Mouse (Mus musculus): ENCODE data around the gene Xxylt1. TPM values are rescaled to one million over a fixed set of nuclear protein-coding genes. Genes with fewer than 3 reads are reported as not detected.

The Xxylt1 gene
- polyA plus RNA-seq, 1 experiment, result 2.2 TPM

GRCm38 (mm10) chr16:31047186-31047898 is 33.9 kb downstream of the Xxylt1 start:
- H3K36me3 ChIP-seq (replicated peaks; ENCODE audit: low read length), result peaks cover 36% of the 10 kb centered on the region
- H3K4me1 ChIP-seq, result peaks cover 54% of the 10 kb centered on the region
- peaks cover 2% of the 10 kb centered on the region for H3K27me3 ChIP-seq (replicated peaks)
- no peaks in the 10 kb centered on the region for H3K9me3 ChIP-seq
- TF ChIP-seq FLI1 (IDR thresholded peaks at IDR 0.05; ENCODE audit: low read length) (no peak), GATA1 (IDR thresholded peaks at IDR 0.05; ENCODE audit: borderline replicate concordance, low read length) (no peak)
- H3K4me3 ChIP-seq (replicated peaks), result no peak overlapping the region

- peaks cover 2% of the 10 kb centered on the region for H3K27me3 ChIP-seq (replicated peaks)
- TF ChIP-seq FLI1 (IDR thresholded peaks at IDR 0.05; ENCODE audit: low read length) (no peak), GATA1 (IDR thresholded peaks at IDR 0.05; ENCODE audit: borderline replicate concordance, low read length) (0 out of 3 replicates have a peak, but pooled peaks have one; percentile 17)
- H3K9me3 ChIP-seq, result no peaks in the 10 kb centered on the region
- peak overlapping the region; percentile 46 for H3K4me3 ChIP-seq (replicated peaks)
- peaks cover 36% of the 10 kb centered on the region for H3K36me3 ChIP-seq (replicated peaks; ENCODE audit: low read length)
- peaks cover 43% of the 10 kb centered on the region for H3K4me1 ChIP-seq
These were observed 35.0 kb downstream of the Xxylt1 start for GRCm38 (mm10) chr16:31046217-31046659.

- H3K27me3 ChIP-seq (replicated peaks), result peaks cover 2% of the 10 kb centered on the region
- TF ChIP-seq GATA1 (IDR thresholded peaks at IDR 0.05; ENCODE audit: borderline replicate concordance, low read length), result no peak
- no peak for TF ChIP-seq FLI1 (IDR thresholded peaks at IDR 0.05; ENCODE audit: low read length)
- H3K4me3 ChIP-seq (replicated peaks), result no peak overlapping the region
- H3K9me3 ChIP-seq, result no peaks in the 10 kb centered on the region
- peaks cover 29% of the 10 kb centered on the region for H3K36me3 ChIP-seq (replicated peaks; ENCODE audit: low read length)
- H3K4me1 ChIP-seq, result peaks cover 41% of the 10 kb centered on the region
These were observed 36.0 kb downstream of the Xxylt1 start for GRCm38 (mm10) chr16:31045211-31045610.

- peaks cover 26% of the 10 kb centered on the region for H3K36me3 ChIP-seq (replicated peaks; ENCODE audit: low read length)
- H3K27me3 ChIP-seq (replicated peaks), result peaks cover 2% of the 10 kb centered on the region
- H3K9me3 ChIP-seq, result peaks cover 6% of the 10 kb centered on the region
- peaks cover 53% of the 10 kb centered on the region for H3K4me1 ChIP-seq
- TF ChIP-seq GATA1 (IDR thresholded peaks at IDR 0.05; ENCODE audit: borderline replicate concordance, low read length) (no peak), FLI1 (IDR thresholded peaks at IDR 0.05; ENCODE audit: low read length) (no peak)
- H3K4me3 ChIP-seq (replicated peaks), result no peak overlapping the region
These were observed 38.1 kb downstream of the Xxylt1 start for GRCm38 (mm10) chr16:31043136-31043535.

- Histone ChIP-seq H3K4me1 (peaks cover 44% of the 10 kb centered on the region), H3K36me3 (replicated peaks; ENCODE audit: low read length) (peaks cover 14% of the 10 kb centered on the region), H3K9me3 (peaks cover 10% of the 10 kb centered on the region), H3K27me3 (replicated peaks) (peaks cover 2% of the 10 kb centered on the region), H3K4me3 (replicated peaks) (no peak overlapping the region)
- no peak for TF ChIP-seq GATA1 (IDR thresholded peaks at IDR 0.05; ENCODE audit: borderline replicate concordance, low read length)
- TF ChIP-seq FLI1 (IDR thresholded peaks at IDR 0.05; ENCODE audit: low read length), result no peak
These were observed 39.7 kb downstream of the Xxylt1 start for GRCm38 (mm10) chr16:31041566-31041965.

GRCm38 (mm10) chr16:31039803-31040459 is 41.3 kb downstream of the Xxylt1 start:
- peak overlapping the region; percentile 6 for H3K4me3 ChIP-seq (replicated peaks)
- peaks cover 12% of the 10 kb centered on the region for H3K36me3 ChIP-seq (replicated peaks; ENCODE audit: low read length)
- peaks cover 10% of the 10 kb centered on the region for H3K9me3 ChIP-seq
- H3K4me1 ChIP-seq, result peaks cover 44% of the 10 kb centered on the region
- peaks cover 2% of the 10 kb centered on the region for H3K27me3 ChIP-seq (replicated peaks)
- TF ChIP-seq GATA1 (IDR thresholded peaks at IDR 0.05; ENCODE audit: borderline replicate concordance, low read length), result no peak
- TF ChIP-seq FLI1 (IDR thresholded peaks at IDR 0.05; ENCODE audit: low read length), result no peak

GRCm38 (mm10) chr16:31037431-31037830 is 43.8 kb downstream of the Xxylt1 start:
- TF ChIP-seq GATA1 (IDR thresholded peaks at IDR 0.05; ENCODE audit: borderline replicate concordance, low read length) (no peak), FLI1 (IDR thresholded peaks at IDR 0.05; ENCODE audit: low read length) (no peak)
- Histone ChIP-seq H3K27me3 (replicated peaks) (peaks cover 2% of the 10 kb centered on the region), H3K36me3 (replicated peaks; ENCODE audit: low read length) (peaks cover 8% of the 10 kb centered on the region)

GRCm38 (mm10) chr16:31035651-31036245 is 45.5 kb downstream of the Xxylt1 start:
- Histone ChIP-seq H3K36me3 (replicated peaks; ENCODE audit: low read length) (peaks cover 8% of the 10 kb centered on the region), H3K4me3 (replicated peaks) (no peak overlapping the region)

More at GRCm38 (mm10) chr16:31037431-31037830, 43.8 kb downstream of the Xxylt1 start:
- peaks cover 47% of the 10 kb centered on the region for H3K4me1 ChIP-seq
- no peak overlapping the region for H3K4me3 ChIP-seq (replicated peaks)
- H3K9me3 ChIP-seq, result peaks cover 10% of the 10 kb centered on the region

GRCm38 (mm10) chr16:31035235-31035634 is 46.0 kb downstream of the Xxylt1 start:
- peaks cover 8% of the 10 kb centered on the region for H3K36me3 ChIP-seq (replicated peaks; ENCODE audit: low read length)

More at GRCm38 (mm10) chr16:31035651-31036245, 45.5 kb downstream of the Xxylt1 start:
- H3K4me1 ChIP-seq, result peaks cover 54% of the 10 kb centered on the region
- H3K27me3 ChIP-seq (replicated peaks), result no peaks in the 10 kb centered on the region
- peaks cover 10% of the 10 kb centered on the region for H3K9me3 ChIP-seq
- TF ChIP-seq FLI1 (IDR thresholded peaks at IDR 0.05; ENCODE audit: low read length) (no peak), GATA1 (IDR thresholded peaks at IDR 0.05; ENCODE audit: borderline replicate concordance, low read length) (no peak)

More at GRCm38 (mm10) chr16:31035235-31035634, 46.0 kb downstream of the Xxylt1 start:
- no peak for TF ChIP-seq GATA1 (IDR thresholded peaks at IDR 0.05; ENCODE audit: borderline replicate concordance, low read length)
- no peak for TF ChIP-seq FLI1 (IDR thresholded peaks at IDR 0.05; ENCODE audit: low read length)
- Histone ChIP-seq H3K9me3 (peaks cover 10% of the 10 kb centered on the region), H3K4me3 (replicated peaks) (peak overlapping the region; percentile 31), H3K27me3 (replicated peaks) (no peaks in the 10 kb centered on the region), H3K4me1 (peaks cover 54% of the 10 kb centered on the region)

All from megakaryocyte, embryonic 14.5 days (primary cell).